Mouse (Mus musculus) cortical plate, adult 2 months (tissue): ENCODE results near the gene Odc1.

Experiments
- CTCF ChIP-seq: fragments of 200-500 bp; IDR thresholded peaks from 2 replicates; pipeline ENCODE4 v1.5.1; 2011; ENCODE audit warnings: mild to moderate bottlenecking, control low read depth, low read length; ENCODE audit not compliant: insufficient read depth; ENCODE audit errors: extremely low read depth
- POLR2A ChIP-seq: fragments of 200-500 bp; IDR thresholded peaks from 2 replicates; pipeline ENCODE4 v1.6.1; 2011; ENCODE audit warnings: mild to moderate bottlenecking, low read length, control low read depth; ENCODE audit not compliant: insufficient read depth; ENCODE audit errors: extremely low read depth

DNA sequence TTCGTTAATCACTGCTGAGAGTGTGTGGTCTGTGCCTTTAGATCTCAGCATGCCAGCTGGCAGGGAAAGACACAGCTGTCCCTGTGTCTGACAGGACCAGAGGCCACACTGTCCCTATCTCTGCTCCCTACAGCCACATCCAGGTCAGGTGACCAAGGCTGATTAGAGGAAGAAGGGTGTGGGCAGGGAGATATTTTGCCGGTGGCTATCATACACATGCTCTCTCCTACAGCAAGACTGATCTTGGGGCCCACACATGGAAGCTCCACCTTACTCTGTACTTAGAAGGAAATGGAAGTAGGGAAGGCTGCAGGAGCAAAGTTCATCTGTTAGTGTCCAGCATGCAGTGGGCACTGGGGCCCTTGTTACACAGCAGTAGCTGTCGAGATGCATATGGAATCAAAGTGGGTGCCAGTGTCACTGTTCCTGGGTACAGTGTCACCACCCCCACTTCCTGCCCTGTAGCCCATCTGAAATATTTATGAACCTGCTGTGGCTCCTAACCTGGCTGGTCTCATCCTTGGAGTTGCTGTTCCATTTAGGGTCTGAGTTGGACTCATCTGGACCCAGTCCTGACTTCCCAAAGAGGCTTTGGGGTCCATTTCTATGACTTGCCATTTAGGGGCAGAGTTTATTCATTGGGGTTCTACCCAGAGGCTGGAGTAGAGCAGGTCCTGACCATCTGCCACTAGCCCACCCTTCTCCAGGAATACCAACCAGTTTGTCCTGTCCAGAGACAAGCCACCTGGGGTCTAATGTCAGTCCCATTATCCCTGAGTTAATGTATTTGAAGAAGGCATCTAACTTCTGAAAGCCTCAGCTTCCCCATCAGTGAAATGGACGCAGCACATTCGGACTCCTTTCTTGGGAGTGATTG, 38.2 kb upstream of the Odc1 start:
- TF ChIP-seq CTCF (no peak), POLR2A (no peak)
